Mouse (Mus musculus) heart, embryonic 13.5 days (tissue): ENCODE measurements around the gene Tuba8. TPM values are rescaled to one million over a fixed set of nuclear protein-coding genes. Genes with fewer than 3 reads are reported as not detected.

ENCODE experiments used
- ATAC-seq: fragments of 200-750 bp; cut with Nextera tagmentation; 2 replicates; pipeline ENCODE4 v1.8.0; 2017; ENCODE audit warnings: moderate TSS enrichment; ENCODE audit not compliant: insufficient number of reproducible peaks, low FRiP score, low TSS enrichment; ENCODE audit errors: extremely low read depth
- H3K27ac ChIP-seq: fragments of 300-500 bp; sonication (generic); replicated peaks from 2 replicates; pipeline ENCODE4 v1.5.1; 2015; ENCODE audit warnings: moderate library complexity, mild to moderate bottlenecking, inconsistent platforms
- H3K27me3 ChIP-seq: fragments of 300-500 bp; sonication (generic); replicated peaks from 2 replicates; pipeline ENCODE4 v1.6.1; 2015; ENCODE audit warnings: mild to moderate bottlenecking, inconsistent platforms
- H3K36me3 ChIP-seq: fragments of 300-500 bp; sonication (generic); 2 replicates; pipeline ENCODE4 v1.6.1; 2015; ENCODE audit warnings: mild to moderate bottlenecking, inconsistent platforms
- H3K4me1 ChIP-seq: fragments of 300-500 bp; sonication (generic); 2 replicates; pipeline ENCODE4 v1.6.1; 2015; ENCODE audit warnings: inconsistent platforms
- H3K4me2 ChIP-seq: fragments of 300-500 bp; sonication (generic); 2 replicates; pipeline ENCODE4 v1.6.1; 2015; ENCODE audit warnings: inconsistent platforms, mild to moderate bottlenecking, moderate library complexity
- H3K4me3 ChIP-seq: fragments of 300-500 bp; sonication (generic); 2 replicates; pipeline ENCODE4 v1.5.1; 2015; ENCODE audit warnings: moderate library complexity, mild to moderate bottlenecking, inconsistent platforms
- H3K9ac ChIP-seq: fragments of 300-500 bp; sonication (generic); 2 replicates; pipeline ENCODE4 v1.6.1; 2015; ENCODE audit warnings: inconsistent platforms, mild to moderate bottlenecking, moderate library complexity
- H3K9me3 ChIP-seq: fragments of 300-500 bp; sonication (generic); 2 replicates; pipeline ENCODE4 v1.6.1; 2016; ENCODE audit warnings: inconsistent platforms
- WGBS: fragments of 180-500 bp; shearing (Covaris S2); methylation state at CpG from one replicate; pipeline ENCODE4 v1.1.7; 2015; ENCODE audit warnings: mixed read lengths; 5-methylcytosine and 5-hydroxymethylcytosine counted together
- polyA plus RNA-seq: library from polyadenylated mRNA; unstranded; fragments of >200 nt; fragmentation: Nextera tagmentation; extraction: Ambion mirVana; gene quantifications from 2 replicates; pipeline ENCODE4 v1.2.1, GENCODE M21; 2015

Gene Tuba8
- 0.31 TPM in 2 replicates for polyA plus RNA-seq

- H3K9me3 ChIP-seq: no peaks in the 10 kb centered on the region
These were observed at the start of gene Tuba8 for GRCm38 (mm10) chr6:121210149-121210925. Gene Tuba8, plus strand, starts transcription at chr6:121210696.

GRCm38 (mm10) chr6:121162616-121163015, 47.9 kb upstream of the Tuba8 start:
- Histone ChIP-seq H3K36me3 (no peaks in the 10 kb centered on the region), H3K9ac (no peak overlapping the region), H3K9me3 (no peaks in the 10 kb centered on the region), H3K27me3 (no peaks in the 10 kb centered on the region), H3K27ac (no peak overlapping the region), H3K4me1 (peaks cover 36% of the 10 kb centered on the region), H3K4me2 (no peak overlapping the region), H3K4me3 (no peak overlapping the region)
- WGBS: 78% methylated on average over 12 of the region's 12 CpGs
- no peak for ATAC-seq

More at GRCm38 (mm10) chr6:121210149-121210925, at the start of gene Tuba8:
- peaks cover 22% of the 10 kb centered on the region for H3K4me1 ChIP-seq
- no peak within 1 kb of the TSS for H3K27ac ChIP-seq
- WGBS: 5% methylated on average over 30 of the region's 30 CpGs
- H3K36me3 ChIP-seq: no peaks in the 10 kb centered on the region
- peak within 1 kb of the TSS; percentile 87 for H3K4me2 ChIP-seq
- peaks cover 50% of the 10 kb centered on the region for H3K27me3 ChIP-seq
- H3K9ac ChIP-seq: peak within 1 kb of the TSS; percentile 74
- ATAC-seq: no peak
- H3K4me3 ChIP-seq: peak within 1 kb of the TSS; percentile 55

- no peak for ATAC-seq
- peak overlapping the region; percentile 19; the same call in 1 of the 2 replicates for H3K9ac ChIP-seq
These were observed 44.4 kb upstream of the Tuba8 start for GRCm38 (mm10) chr6:121166098-121166552.

GRCm38 (mm10) chr6:121167381-121167975, 43.0 kb upstream of the Tuba8 start:
- Histone ChIP-seq H3K9me3 (no peaks in the 10 kb centered on the region), H3K4me2 (no peak overlapping the region), H3K4me1 (peaks cover 34% of the 10 kb centered on the region), H3K27me3 (no peaks in the 10 kb centered on the region), H3K9ac (no peak overlapping the region), H3K27ac (no peak overlapping the region), H3K4me3 (no peak overlapping the region), H3K36me3 (no peaks in the 10 kb centered on the region)
- WGBS: 73% methylated on average over 7 of the region's 7 CpGs
- ATAC-seq: no peak

More at GRCm38 (mm10) chr6:121166098-121166552, 44.4 kb upstream of the Tuba8 start:
- no peaks in the 10 kb centered on the region for H3K27me3 ChIP-seq
- H3K4me1 ChIP-seq: peaks cover 30% of the 10 kb centered on the region
- no peaks in the 10 kb centered on the region for H3K36me3 ChIP-seq
- H3K4me2 ChIP-seq: no peak overlapping the region
- H3K27ac ChIP-seq: peak overlapping the region; percentile 12; the same call in 1 of the 2 replicates
- H3K9me3 ChIP-seq: no peaks in the 10 kb centered on the region
- WGBS: 27% methylated on average over 10 of the region's 10 CpGs
- H3K4me3 ChIP-seq: no peak overlapping the region

- 38% methylated on average over 6 of the region's 6 CpGs for WGBS
- Histone ChIP-seq H3K9me3 (no peaks in the 10 kb centered on the region), H3K4me2 (no peak overlapping the region), H3K27me3 (no peaks in the 10 kb centered on the region), H3K9ac (no peak overlapping the region), H3K4me3 (no peak overlapping the region), H3K36me3 (no peaks in the 10 kb centered on the region), H3K4me1 (peaks cover 43% of the 10 kb centered on the region), H3K27ac (peak overlapping the region; percentile 51)
- ATAC-seq: 0 out of 2 replicates have a peak, but pooled peaks have one; percentile 22
These were observed 39.4 kb upstream of the Tuba8 start for GRCm38 (mm10) chr6:121171102-121171501.

GRCm38 (mm10) chr6:121173471-121173870, 37.0 kb upstream of the Tuba8 start:
- peak overlapping the region; percentile 25 for H3K4me3 ChIP-seq
- peak overlapping the region; percentile 55 for H3K4me2 ChIP-seq
- 16% methylated on average over 5 of the region's 5 CpGs for WGBS
- H3K27me3 ChIP-seq: no peaks in the 10 kb centered on the region
- H3K27ac ChIP-seq: peak overlapping the region; percentile 93
- no peaks in the 10 kb centered on the region for H3K9me3 ChIP-seq
- no peak for ATAC-seq
- peak overlapping the region; percentile 79 for H3K9ac ChIP-seq
- peaks cover 52% of the 10 kb centered on the region for H3K4me1 ChIP-seq
- H3K36me3 ChIP-seq: no peaks in the 10 kb centered on the region

- Histone ChIP-seq H3K36me3 (no peaks in the 10 kb centered on the region), H3K27ac (no peak overlapping the region), H3K4me3 (no peak overlapping the region), H3K9ac (no peak overlapping the region), H3K9me3 (no peaks in the 10 kb centered on the region), H3K4me1 (peaks cover 56% of the 10 kb centered on the region), H3K4me2 (no peak overlapping the region), H3K27me3 (no peaks in the 10 kb centered on the region)
- ATAC-seq: no peak
- 87% methylated on average over 6 of the region's 6 CpGs for WGBS
These were observed 35.7 kb upstream of the Tuba8 start for GRCm38 (mm10) chr6:121174761-121175160.

GRCm38 (mm10) chr6:121176011-121176730, 34.3 kb upstream of the Tuba8 start:
- WGBS: 44% methylated on average over 14 of the region's 14 CpGs

GRCm38 (mm10) chr6:121176731-121177098, 33.8 kb upstream of the Tuba8 start:
- H3K27me3 ChIP-seq: no peaks in the 10 kb centered on the region
- no peak overlapping the region for H3K4me2 ChIP-seq
- H3K9me3 ChIP-seq: no peaks in the 10 kb centered on the region
- peaks cover 40% of the 10 kb centered on the region for H3K4me1 ChIP-seq
- no peak for ATAC-seq
- H3K4me3 ChIP-seq: no peak overlapping the region
- WGBS: 61% methylated on average over 4 of the region's 4 CpGs
- H3K27ac ChIP-seq: no peak overlapping the region
- H3K36me3 ChIP-seq: no peaks in the 10 kb centered on the region
- no peak overlapping the region for H3K9ac ChIP-seq

More at GRCm38 (mm10) chr6:121176011-121176730, 34.3 kb upstream of the Tuba8 start:
- Histone ChIP-seq H3K27me3 (no peaks in the 10 kb centered on the region), H3K9me3 (no peaks in the 10 kb centered on the region), H3K4me3 (no peak overlapping the region), H3K36me3 (no peaks in the 10 kb centered on the region), H3K4me1 (peaks cover 45% of the 10 kb centered on the region), H3K27ac (no peak overlapping the region), H3K4me2 (no peak overlapping the region), H3K9ac (no peak overlapping the region; the same call in 1 of the 2 replicates)
- no peak for ATAC-seq

- no peak for ATAC-seq
These were observed 33.3 kb upstream of the Tuba8 start for GRCm38 (mm10) chr6:121177118-121177708.

More at GRCm38 (mm10) chr6:121177118-121177708, 33.3 kb upstream of the Tuba8 start:
- Histone ChIP-seq H3K4me3 (no peak overlapping the region), H3K4me2 (no peak overlapping the region), H3K4me1 (peaks cover 39% of the 10 kb centered on the region), H3K27me3 (no peaks in the 10 kb centered on the region), H3K27ac (no peak overlapping the region), H3K36me3 (no peaks in the 10 kb centered on the region), H3K9ac (no peak overlapping the region), H3K9me3 (no peaks in the 10 kb centered on the region)
- 86% methylated on average over 7 of the region's 7 CpGs for WGBS
